Mouse (Mus musculus) lung, embryonic 16.5 days (tissue): ENCODE measurements around the gene Pdha1. TPM values are rescaled to one million over a fixed set of nuclear protein-coding genes. Genes with fewer than 3 reads are reported as not detected.

Source experiments
- ATAC-seq: fragments of 200-750 bp; cut with Nextera tagmentation; 2 replicates; pipeline ENCODE4 v1.8.0; 2017; ENCODE audit warnings: low read depth, mild to moderate bottlenecking, moderate library complexity
- H3K27ac ChIP-seq: fragments of 300-500 bp; sonication (generic); 2 replicates; pipeline ENCODE4 v1.5.1; 2014; ENCODE audit warnings: mild to moderate bottlenecking, control low read depth, low read length
- H3K27me3 ChIP-seq: fragments of 300-500 bp; sonication (generic); 2 replicates; pipeline ENCODE4 v1.6.1; 2014; ENCODE audit warnings: low read depth, low read length, mixed read lengths; ENCODE audit not compliant: control insufficient read depth, insufficient read depth
- H3K36me3 ChIP-seq: fragments of 300-500 bp; sonication (generic); 2 replicates; pipeline ENCODE4 v1.6.1; 2014; ENCODE audit warnings: low read length; ENCODE audit not compliant: control insufficient read depth, insufficient read depth
- H3K4me1 ChIP-seq: fragments of 300-500 bp; sonication (generic); replicated peaks from 2 replicates; pipeline ENCODE4 v1.6.1; 2014; ENCODE audit warnings: low read length, mixed read lengths; ENCODE audit not compliant: control insufficient read depth, insufficient read depth
- H3K4me2 ChIP-seq: fragments of 300-500 bp; sonication (generic); 2 replicates; pipeline ENCODE4 v1.6.1; 2014; ENCODE audit warnings: low read depth, low read length, control low read depth
- H3K4me3 ChIP-seq: fragments of 300-500 bp; sonication (generic); 2 replicates; pipeline ENCODE4 v1.5.1; 2014; ENCODE audit warnings: mild to moderate bottlenecking, low read length, control low read depth
- H3K9ac ChIP-seq: fragments of 300-500 bp; sonication (generic); 2 replicates; pipeline ENCODE4 v1.6.1; 2014; ENCODE audit warnings: low read length, control low read depth
- H3K9me3 ChIP-seq: fragments of 300-500 bp; sonication (generic); 2 replicates; pipeline ENCODE4 v1.6.1; 2016; ENCODE audit warnings: low read length; ENCODE audit not compliant: control insufficient read depth
- WGBS: fragments of 180-500 bp; shearing (Covaris S2); extraction: QIAGEN DNeasy Blood & Tissue Kit; methylation state at CpG from one replicate; pipeline ENCODE4 v1.1.7; 2014; 5-methylcytosine and 5-hydroxymethylcytosine counted together
- polyA plus RNA-seq: library from polyadenylated mRNA; unstranded; fragments of >200 nt; fragmentation: Nextera tagmentation; extraction: Ambion mirVana; gene quantifications from 2 replicates; pipeline ENCODE4 v1.2.1, GENCODE M21; 2015

The Pdha1 gene
- 130 and 131 TPM in 2 replicates for polyA plus RNA-seq

DNA sequence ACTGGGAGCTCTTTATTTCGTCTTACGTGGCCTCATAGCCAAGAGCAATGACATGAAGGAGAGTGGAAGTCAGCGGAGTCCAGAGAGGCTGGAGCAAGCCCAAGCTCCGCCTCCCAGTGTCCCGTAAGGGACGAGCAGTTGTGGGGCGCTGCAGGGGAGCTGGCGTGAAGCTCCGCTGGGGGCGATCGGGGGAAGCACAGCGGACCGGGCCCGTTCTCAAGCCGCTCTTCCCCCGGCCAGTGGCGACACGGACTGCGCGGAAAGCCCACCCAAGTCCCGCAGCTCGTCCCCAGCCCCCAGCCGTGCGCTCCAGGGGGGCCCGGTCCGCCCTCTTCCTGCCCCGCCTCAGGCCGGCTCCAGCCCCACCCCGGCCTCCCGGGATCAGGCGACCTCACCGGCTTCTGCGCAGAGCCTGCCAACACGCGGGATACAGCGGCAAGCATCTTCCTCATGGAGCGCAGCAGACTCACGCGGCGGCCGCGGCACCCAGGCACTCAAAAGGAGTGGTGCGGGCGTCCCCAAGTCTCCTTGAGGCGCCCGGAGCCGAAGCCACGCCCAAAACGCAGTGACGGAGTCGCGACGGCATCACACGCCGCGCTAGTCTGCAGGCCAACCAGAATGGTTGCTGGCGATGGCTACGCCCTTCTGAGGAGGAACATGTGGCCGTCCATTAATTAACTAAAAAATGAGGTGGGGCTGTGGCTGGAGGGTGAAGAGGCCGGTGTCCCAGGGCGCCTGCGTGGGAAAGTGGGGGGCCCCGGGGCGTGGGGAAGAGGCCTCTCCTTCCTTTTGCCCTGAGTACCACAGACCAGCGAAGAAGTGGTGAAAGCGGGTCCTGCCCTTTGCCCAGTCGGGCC lies at the start of gene Pdha1:
Pdha1 (minus strand) TSS at position 553 of the 857 bp plus-strand sequence.
- Histone ChIP-seq H3K4me2 (peak within 1 kb of the TSS; percentile 61), H3K36me3 (no peaks in the 10 kb centered on the region), H3K4me1 (peaks cover 3% of the 10 kb centered on the region; the same call in 1 of the 2 replicates), H3K9me3 (no peaks in the 10 kb centered on the region), H3K27me3 (no peaks in the 10 kb centered on the region), H3K9ac (peak within 1 kb of the TSS; percentile 67), H3K4me3 (peak within 1 kb of the TSS; percentile 68), H3K27ac (peak within 1 kb of the TSS; percentile 97)
- 16% methylated on average over 53 of the region's 67 CpGs for WGBS
- peak; percentile 98 for ATAC-seq

DNA sequence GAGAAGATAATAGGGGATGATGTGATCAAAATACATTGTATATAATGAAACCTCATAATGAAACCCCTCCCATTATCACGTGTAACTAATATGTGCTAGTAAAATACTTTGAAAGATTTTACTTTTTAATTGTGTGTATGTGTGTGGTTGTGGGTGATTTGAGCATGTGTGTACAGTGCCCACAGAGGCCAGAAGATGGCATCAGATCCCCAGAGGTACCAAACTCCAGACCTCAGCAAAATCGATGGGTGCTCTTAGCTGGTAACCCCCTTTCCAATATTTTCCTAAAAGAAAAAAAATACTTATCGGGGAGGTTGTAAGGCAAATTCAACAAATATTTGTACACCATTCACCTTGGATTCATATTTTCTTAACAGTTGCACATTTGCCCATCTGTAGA lies 40.8 kb upstream of the Pdha1 start:
- WGBS: 59% methylated on average over 3 of the region's 3 CpGs
- Histone ChIP-seq H3K9ac (no peak overlapping the region), H3K27me3 (no peaks in the 10 kb centered on the region; the same call in none of the 2 replicates), H3K9me3 (no peaks in the 10 kb centered on the region), H3K4me3 (no peak overlapping the region), H3K36me3 (no peaks in the 10 kb centered on the region), H3K4me2 (no peak overlapping the region), H3K27ac (no peak overlapping the region), H3K4me1 (no peaks in the 10 kb centered on the region)
- ATAC-seq: no peak

DNA sequence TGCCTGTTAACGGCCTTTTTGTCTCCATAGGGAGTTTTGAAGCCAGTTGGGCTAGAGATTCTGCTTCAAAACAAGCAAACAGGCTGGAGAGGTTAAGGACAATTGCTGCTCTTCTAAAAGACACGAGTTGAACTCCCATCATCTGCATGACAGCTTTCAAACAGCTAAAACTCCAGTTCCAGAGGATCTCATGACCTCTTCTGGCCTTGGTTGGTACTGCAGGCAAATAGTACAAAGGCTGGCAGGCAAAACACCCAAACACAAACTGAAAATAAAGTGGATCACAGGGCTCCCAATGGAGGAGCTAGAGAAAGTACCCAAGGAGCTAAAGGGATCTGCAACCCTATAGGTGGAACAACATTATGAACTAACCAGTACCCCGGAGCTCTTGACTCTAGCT lies 31.9 kb upstream of the Pdha1 start:
- 21% methylated on average over 2 of the region's 3 CpGs for WGBS
- H3K4me2 ChIP-seq: no peak overlapping the region
- H3K27me3 ChIP-seq: no peaks in the 10 kb centered on the region
- no peak overlapping the region for H3K9ac ChIP-seq
- no peak for ATAC-seq
- H3K27ac ChIP-seq: no peak overlapping the region
- H3K4me1 ChIP-seq: no peaks in the 10 kb centered on the region
- H3K4me3 ChIP-seq: no peak overlapping the region
- H3K36me3 ChIP-seq: no peaks in the 10 kb centered on the region
- no peaks in the 10 kb centered on the region for H3K9me3 ChIP-seq

DNA sequence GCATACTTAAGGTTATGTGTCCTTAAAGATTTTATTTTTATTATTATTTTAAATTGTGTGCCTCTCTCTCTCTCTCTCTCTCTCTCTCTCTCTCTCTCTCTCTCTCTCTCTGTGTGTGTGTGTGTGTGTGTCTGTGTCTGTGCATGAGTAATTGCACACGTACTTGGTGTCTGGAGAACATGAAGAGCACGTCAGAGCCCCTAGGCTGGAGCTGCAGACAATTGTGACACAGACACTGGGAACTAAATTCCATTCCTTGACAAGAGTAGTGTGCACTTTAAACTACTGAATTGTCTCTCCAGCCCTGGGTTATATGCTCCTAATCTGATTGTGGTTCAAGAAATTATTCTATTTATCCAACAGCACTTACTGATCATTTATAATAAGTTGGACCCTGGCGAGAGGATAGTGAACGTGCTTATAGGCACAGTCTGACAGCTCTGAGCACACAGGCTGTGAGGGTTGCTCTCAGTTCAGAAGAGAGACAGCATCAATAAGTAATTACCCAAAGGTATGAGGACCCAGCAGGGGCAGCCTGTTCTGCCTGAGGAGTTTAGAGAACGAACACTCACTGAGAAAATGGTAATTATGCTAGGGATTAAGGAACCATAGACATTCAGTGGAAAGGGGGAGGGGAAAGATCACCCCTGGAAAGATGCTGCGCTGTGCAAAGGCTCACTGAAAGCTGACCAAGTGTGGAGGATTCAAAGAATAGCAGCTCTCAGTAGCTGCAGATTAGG lies 28.2 kb upstream of the Pdha1 start:
- no peaks in the 10 kb centered on the region for H3K27me3 ChIP-seq
- no peaks in the 10 kb centered on the region for H3K9me3 ChIP-seq
- 50% methylated on average over 6 of the region's 6 CpGs for WGBS
- no peak overlapping the region for H3K9ac ChIP-seq
- no peaks in the 10 kb centered on the region for H3K36me3 ChIP-seq
- no peak overlapping the region for H3K4me3 ChIP-seq
- H3K4me1 ChIP-seq: no peaks in the 10 kb centered on the region
- ATAC-seq: no peak
- no peak overlapping the region for H3K27ac ChIP-seq
- H3K4me2 ChIP-seq: no peak overlapping the region

DNA sequence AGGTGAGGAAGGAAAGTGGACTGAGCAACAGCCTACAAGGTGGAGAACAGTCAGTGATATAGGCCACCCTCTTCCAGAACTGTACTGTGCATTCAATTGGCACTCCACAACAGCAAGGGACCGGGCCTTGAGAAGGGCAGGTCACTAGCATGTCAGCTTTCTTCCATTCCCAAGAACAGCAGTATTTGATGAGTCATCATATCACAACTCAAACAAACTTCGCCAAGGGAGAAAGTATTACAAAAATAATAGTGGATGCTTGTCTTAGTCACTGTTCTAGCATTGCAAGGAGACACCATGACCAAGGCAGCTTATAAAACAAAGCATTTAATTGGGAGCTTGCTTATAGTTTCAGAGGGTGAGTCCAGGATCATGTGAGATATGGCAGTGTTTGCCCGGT lies 26.0 kb upstream of the Pdha1 start:
- ATAC-seq: no peak
- no peaks in the 10 kb centered on the region for H3K36me3 ChIP-seq
- H3K9me3 ChIP-seq: no peaks in the 10 kb centered on the region
- no peak overlapping the region for H3K27ac ChIP-seq
- WGBS: 70% methylated on average over 3 of the region's 3 CpGs
- no peak overlapping the region for H3K4me2 ChIP-seq
- no peaks in the 10 kb centered on the region for H3K4me1 ChIP-seq
- no peak overlapping the region for H3K4me3 ChIP-seq
- no peak overlapping the region for H3K9ac ChIP-seq
- no peaks in the 10 kb centered on the region for H3K27me3 ChIP-seq

DNA sequence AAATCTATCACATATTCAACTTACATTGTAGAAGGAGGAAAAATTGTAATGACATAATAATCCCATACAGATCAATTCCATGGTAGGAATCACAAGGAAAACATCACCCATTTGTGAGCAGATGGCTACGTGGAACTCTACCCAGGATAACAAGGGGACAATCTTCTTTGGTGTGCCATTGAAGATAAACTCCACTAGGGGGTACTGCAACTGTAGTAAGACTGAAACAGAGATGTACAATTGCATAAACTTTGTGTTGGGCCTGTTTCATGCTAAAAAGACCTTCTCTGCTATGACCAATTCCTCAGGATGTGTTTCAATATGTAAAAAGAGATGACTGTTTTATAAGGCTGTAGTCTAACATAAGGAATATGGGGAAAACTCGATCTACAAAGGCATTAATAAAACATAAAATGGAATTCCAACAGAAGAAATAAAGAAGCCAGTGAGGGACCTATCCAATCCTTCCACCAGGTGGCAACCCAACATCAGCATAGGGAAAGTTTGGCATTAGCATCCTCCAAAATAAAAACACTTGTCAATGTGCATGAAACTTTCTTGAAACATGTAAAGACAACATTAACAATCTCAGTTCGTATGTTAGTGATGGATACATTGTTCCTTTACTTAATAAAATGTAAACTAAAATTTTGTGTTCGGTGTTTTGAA lies 15.1 kb upstream of the Pdha1 start:
- no peaks in the 10 kb centered on the region for H3K9me3 ChIP-seq
- no peak for ATAC-seq
- H3K36me3 ChIP-seq: no peaks in the 10 kb centered on the region
- no peak overlapping the region for H3K9ac ChIP-seq
- no peaks in the 10 kb centered on the region for H3K4me1 ChIP-seq
- H3K4me2 ChIP-seq: no peak overlapping the region
- no peaks in the 10 kb centered on the region for H3K27me3 ChIP-seq
- no peak overlapping the region for H3K27ac ChIP-seq
- no peak overlapping the region for H3K4me3 ChIP-seq
- WGBS: 52% methylated on average over 4 of the region's 4 CpGs

DNA sequence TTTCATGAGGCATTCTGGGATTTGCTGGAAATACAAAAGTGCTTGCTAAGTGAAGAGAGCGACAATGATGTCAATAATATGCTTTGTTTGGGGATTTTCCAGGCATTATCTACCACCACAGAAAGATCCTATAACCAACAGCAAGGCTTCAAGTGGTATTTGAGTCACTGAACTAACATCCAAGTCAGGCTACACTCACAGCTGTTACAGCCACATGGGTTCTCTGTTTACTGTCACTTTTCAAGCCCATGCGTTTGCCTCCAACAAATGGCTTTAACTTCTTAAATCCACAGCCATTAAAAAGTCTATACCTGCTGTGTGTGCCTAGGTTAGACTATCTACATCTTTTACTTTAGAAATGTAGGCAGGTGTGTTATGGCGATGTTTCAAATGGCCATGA lies 10.6 kb upstream of the Pdha1 start:
- no peak overlapping the region for H3K27ac ChIP-seq
- H3K9ac ChIP-seq: no peak overlapping the region
- 77% methylated on average over 3 of the region's 3 CpGs for WGBS
- no peak overlapping the region for H3K4me2 ChIP-seq
- H3K4me3 ChIP-seq: no peak overlapping the region
- no peaks in the 10 kb centered on the region for H3K36me3 ChIP-seq
- no peaks in the 10 kb centered on the region for H3K4me1 ChIP-seq
- H3K9me3 ChIP-seq: no peaks in the 10 kb centered on the region
- no peaks in the 10 kb centered on the region for H3K27me3 ChIP-seq
- no peak for ATAC-seq

DNA sequence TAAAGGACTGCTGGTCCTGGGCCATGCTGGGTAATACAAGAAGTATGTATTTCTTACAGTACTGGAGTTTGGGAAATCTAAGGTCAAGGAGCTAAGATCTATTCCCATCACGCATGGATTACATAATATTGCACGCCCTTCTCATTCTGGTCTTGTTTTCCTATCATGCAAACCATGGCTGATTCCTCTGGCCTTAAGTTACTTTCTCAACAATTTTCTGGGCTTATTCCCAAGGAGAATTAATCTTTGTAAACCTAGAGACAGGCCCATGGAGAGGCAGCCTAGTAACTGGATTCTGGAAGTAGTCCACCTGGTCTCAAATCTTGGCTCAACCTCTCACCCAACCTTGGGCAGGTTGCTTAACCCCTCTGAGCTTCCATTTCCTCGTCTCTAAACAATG lies 9.2 kb upstream of the Pdha1 start:
- H3K9me3 ChIP-seq: no peaks in the 10 kb centered on the region
- H3K4me3 ChIP-seq: no peak overlapping the region
- H3K4me1 ChIP-seq: no peaks in the 10 kb centered on the region
- no peak overlapping the region for H3K27ac ChIP-seq
- ATAC-seq: no peak
- H3K9ac ChIP-seq: no peak overlapping the region
- H3K4me2 ChIP-seq: no peak overlapping the region
- no peaks in the 10 kb centered on the region for H3K27me3 ChIP-seq
- H3K36me3 ChIP-seq: no peaks in the 10 kb centered on the region
- 73% methylated on average over 3 of the region's 3 CpGs for WGBS

DNA sequence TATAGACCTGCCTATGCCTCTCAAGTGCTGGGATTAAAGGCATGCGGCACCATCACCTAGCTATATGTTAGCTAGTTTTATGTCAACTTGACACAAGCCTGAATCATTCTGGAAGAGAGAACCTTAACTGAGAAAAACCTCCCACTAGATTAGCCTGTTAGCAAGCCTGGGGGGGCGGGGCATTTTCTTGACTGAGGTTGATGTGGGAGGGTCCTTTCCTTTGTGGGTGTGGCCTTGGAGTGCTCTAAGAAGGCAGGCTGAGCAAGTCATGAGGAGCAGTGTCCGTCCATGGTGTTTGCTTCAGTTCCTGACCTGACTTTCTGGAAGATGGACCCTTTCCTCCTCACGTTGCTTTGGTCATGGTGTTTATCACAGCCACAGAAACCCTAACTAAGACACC lies 8.6 kb upstream of the Pdha1 start:
- Histone ChIP-seq H3K9me3 (no peaks in the 10 kb centered on the region), H3K9ac (no peak overlapping the region), H3K27ac (no peak overlapping the region), H3K4me1 (no peaks in the 10 kb centered on the region), H3K4me2 (no peak overlapping the region), H3K27me3 (no peaks in the 10 kb centered on the region), H3K36me3 (no peaks in the 10 kb centered on the region), H3K4me3 (no peak overlapping the region)
- 77% methylated on average over 4 of the region's 4 CpGs for WGBS
- no peak for ATAC-seq
